Comparison of ENCODE assay signal across 8 mouse cellular contexts in genomic region chr8:84414918-84415317, GRCm38 (mm10). TPM values are rescaled to one million over a fixed set of nuclear protein-coding genes. Genes with fewer than 3 reads are reported as not detected.
A peak's percentile ranks its signal among the peaks of the same experiment; 100 is the strongest.
DNase-seq lines count a peak whose midpoint lies in the region; ATAC-seq and TF ChIP-seq lines count a peak whose summit lies in the region.

No protein-coding gene starts in this region.

- H3K4me3 ChIP-seq in heart, embryonic 14.5 days (ENCODE audit: control insufficient read depth in 1 of 2, insufficient read depth in 1 of 2, low read depth in 1 of 2, low read length in 2 of 2) = peak overlapping the region; percentile 53 to 64
- peak overlapping the region; percentile 70 for H3K4me3 ChIP-seq in bone marrow macrophage, adult 2 months (ENCODE audit: insufficient read depth, low read length)
- H3K4me3 ChIP-seq in hindbrain, embryonic 10.5 days = peak overlapping the region; percentile 65
- H3K4me3 ChIP-seq in macrophage (ENCODE audit: inconsistent target) = peak overlapping the region; percentile 47

- intact Hi-C loops in heart, postnatal 36 days (cut with DNase I) = no loop called here
- intact Hi-C loops in left cerebral cortex, postnatal 36 days (cut with DNase I) = loop anchor here (5.0 kb wide), 2 partner anchors 42 to 107 kb away; no protein-coding TSS in a partner anchor

- WGBS in heart, embryonic 14.5 days = under 1% methylated on average over 20 of the region's 20 CpGs
- 2% methylated on average over 20 of the region's 20 CpGs for WGBS in hindbrain, embryonic 10.5 days
- 3% methylated on average over 16 of the region's 20 CpGs for WGBS in macrophage (ENCODE audit: missing documents)

- TF ChIP-seq POLR2A in bone marrow macrophage, adult 2 months (IDR thresholded peaks at IDR 0.05; ENCODE audit: borderline replicate concordance, low read depth, low read length) = no peak

- no peak for DNase-seq in heart, postnatal 36 days
- no peak for DNase-seq in hindbrain, embryonic 10.5 days (ENCODE audit: low spot score)
- DNase-seq in right cerebral cortex, postnatal 14 days = no peak
- no peak for DNase-seq in left cerebral cortex, postnatal 36 days (ENCODE audit: low spot score in 2 of 2)
- DNase-seq in layer of hippocampus, adult 18-20 months (ENCODE audit: low spot score in 2 of 2) = no peak

- peak overlapping the region; percentile 99 for H3K4me2 ChIP-seq in heart, embryonic 14.5 days (ENCODE audit: low read length)

- peak overlapping the region; percentile 70 for H3K9ac ChIP-seq in heart, embryonic 14.5 days (ENCODE audit: low read length)

- peaks cover 30% of the 10 kb centered on the region; the same call in 1 of the 2 replicates for H3K79me2 ChIP-seq in macrophage (ENCODE audit: inconsistent target)

- H3K27me3 ChIP-seq in heart, embryonic 14.5 days (ENCODE audit: control insufficient read depth, insufficient read depth, low read length) = peaks cover 65% of the 10 kb centered on the region
- peaks cover 58% of the 10 kb centered on the region for H3K27me3 ChIP-seq in hindbrain, embryonic 10.5 days (ENCODE audit: insufficient read depth, poor library complexity, severe bottlenecking)

- no peak overlapping the region for H3K27ac ChIP-seq in heart, embryonic 14.5 days (replicated peaks in 1 of 2; ENCODE audit: control insufficient read depth in 1 of 2, insufficient read depth in 1 of 2, low read depth in 2 of 2, low read length in 2 of 2)
- peak overlapping the region; percentile 84 for H3K27ac ChIP-seq in bone marrow macrophage, adult 2 months (ENCODE audit: insufficient read depth, low read depth, low read length)
- peak overlapping the region; percentile 90 for H3K27ac ChIP-seq in hindbrain, embryonic 10.5 days
- peak overlapping the region; percentile 68 for H3K27ac ChIP-seq in macrophage

- ATAC-seq in heart, embryonic 14.5 days (ENCODE audit: insufficient number of reproducible peaks, insufficient read depth, low FRiP score, low read depth) = no peak

- TF ChIP-seq CTCF in bone marrow macrophage, adult 2 months (IDR thresholded peaks at IDR 0.05; ENCODE audit: low read depth, low read length) = no peak

- H3K4me1 ChIP-seq in heart, embryonic 14.5 days (ENCODE audit: control insufficient read depth in 2 of 2, insufficient read depth in 2 of 2, low read length in 2 of 2) = peaks cover 0 to 3% of the 10 kb centered on the region in 2 experiments; a peak in 1 of 4 replicates
- peaks cover 8% of the 10 kb centered on the region for H3K4me1 ChIP-seq in bone marrow macrophage, adult 2 months (ENCODE audit: control insufficient read depth, insufficient read depth, low read length)
- peaks cover 33% of the 10 kb centered on the region for H3K4me1 ChIP-seq in hindbrain, embryonic 10.5 days (replicated peaks)

- H3K9me3 ChIP-seq in heart, embryonic 14.5 days (ENCODE audit: control insufficient read depth, low read length) = peaks cover 9% of the 10 kb centered on the region
- 0 out of 2 replicates have a peak, but pooled peaks cover 6% of the 10 kb centered on the region for H3K9me3 ChIP-seq in hindbrain, embryonic 10.5 days

- no peaks in the 10 kb centered on the region for H3K36me3 ChIP-seq in heart, embryonic 14.5 days (ENCODE audit: control insufficient read depth, insufficient read depth, low read length)
- peaks cover 14% of the 10 kb centered on the region; the same call in 1 of the 2 replicates for H3K36me3 ChIP-seq in hindbrain, embryonic 10.5 days
- H3K36me3 ChIP-seq in macrophage (ENCODE audit: inconsistent target) = no peaks in the 10 kb centered on the region

RNA-seq across cellular contexts. Expression of gene Cacna1a, which starts 26.7 kb away (rescaled TPM):
- 8.4 and 9.7 TPM in 2 replicates for polyA plus RNA-seq in heart, embryonic 14.5 days (2014; fragmentation: Nextera tagmentation; extraction: Ambion mirVana)
- 1 to 10 TPM; 1.7 to 4.4 TPM for total RNA-seq in heart, postnatal 36 days (2021)
- 8.9 and 10.3 TPM in 2 replicates for polyA plus RNA-seq in bone marrow macrophage, adult 2 months (2012; ENCODE audit: insufficient read depth, insufficient read length, missing spikeins)
- 7.3 TPM in 2 replicates for polyA plus RNA-seq in hindbrain, embryonic 10.5 days (2016; fragmentation: Nextera tagmentation; extraction: Ambion mirVana)
- total RNA-seq in macrophage (2018; cell fraction: chromatin; rRNA removed) = 100 to 1,000 TPM; 172 to 853 (median 357) TPM
- 10 to 100 TPM in 18 of 26 experiments, 1 to 10 TPM in 8; 5.6 to 30.3 (median 17.9) TPM for total RNA-seq in macrophage (2018; cell fraction: cytosol; rRNA removed)
- total RNA-seq in macrophage (2018; cell fraction: nucleus; rRNA removed) = 100 to 1,000 TPM in 14 of 26 experiments, 10 to 100 TPM in 12; 26.5 to 312 (median 110) TPM
- polyA plus RNA-seq in macrophage (2018) = 15.7 to 19.4 TPM (median 18.6 TPM) in 3 replicates
- total RNA-seq in left cerebral cortex, postnatal 36 days (2021) = 100 to 1,000 TPM; 219 to 272 TPM
- total RNA-seq in layer of hippocampus, adult 18-20 months (2021) = 100 to 1,000 TPM; 156 to 184 TPM

Comparison
In these comparisons a context has a peak if more than half of its experiments do, and no peak if none do; other contexts are left out.
1. H3K27ac ChIP-seq: peak in bone marrow macrophage, adult 2 months (single experiment), hindbrain, embryonic 10.5 days (single experiment) and macrophage (single experiment); none in heart, embryonic 14.5 days (0 of 2).
2. Peak in every context shown above with its lines, with median percentiles within 50 percentile points of each other: H3K4me3 ChIP-seq.